Mouse (Mus musculus) heart, adult 8-10 months (tissue): ENCODE data around the gene Sgk1. TPM values are rescaled to one million over a fixed set of nuclear protein-coding genes. Genes with fewer than 3 reads are reported as not detected.

Experiments
- DNase-seq: peaks from one replicate; pipeline ENCODE4 v3.0.0; 2022; ENCODE audit warnings: low spot score
- total RNA-seq, 4 experiments: library from RNA; stranded (reverse); gene quantifications; 2 replicates each; pipeline ENCODE4 v1.2.4; 2022

Sgk1 gene
- total RNA-seq, 4 experiments from 2014 or later, result 29.3 to 60.0 (median 43.0) TPM

DNA sequence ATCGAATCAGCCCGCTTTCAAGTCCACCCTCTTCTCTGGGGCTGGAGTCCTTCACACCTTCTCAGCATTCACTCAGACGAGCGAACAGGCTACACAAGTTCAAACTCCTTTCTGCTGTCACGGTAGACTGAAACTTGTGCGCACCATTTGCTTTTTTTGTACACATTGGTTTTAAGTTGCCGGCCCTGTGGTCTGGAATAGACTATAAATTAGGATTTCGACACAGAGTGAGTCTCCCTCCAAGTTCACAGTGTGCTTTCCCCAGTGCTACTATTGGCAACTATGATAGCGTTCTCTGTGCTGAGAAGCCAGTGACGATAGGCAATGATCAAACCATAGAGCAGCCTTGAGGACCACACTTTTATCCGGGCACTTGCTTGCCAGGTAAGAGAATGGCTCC is 91.7 kb downstream of the Sgk1 start:
- no peak for DNase-seq

DNA sequence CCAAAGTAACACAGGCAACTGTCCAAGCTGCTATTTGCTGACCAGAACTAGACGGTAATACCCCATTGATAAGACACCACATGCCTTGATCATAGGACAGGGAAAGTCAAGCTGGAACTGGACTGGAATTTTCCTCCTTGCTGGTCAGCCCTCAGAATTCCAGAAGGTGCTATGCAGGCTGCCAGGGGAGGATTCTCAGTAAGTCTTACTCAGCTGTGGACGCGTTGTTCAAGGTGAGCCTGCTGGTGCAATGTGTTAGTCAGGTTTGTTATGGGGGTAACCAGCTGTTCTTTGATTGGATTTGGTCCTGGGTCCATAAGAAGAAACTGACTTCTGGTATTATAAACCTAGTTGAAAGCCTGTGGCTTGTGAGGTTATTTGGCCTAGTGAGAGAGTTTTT is 92.8 kb downstream of the Sgk1 start:
- DNase-seq, result no peak

DNA sequence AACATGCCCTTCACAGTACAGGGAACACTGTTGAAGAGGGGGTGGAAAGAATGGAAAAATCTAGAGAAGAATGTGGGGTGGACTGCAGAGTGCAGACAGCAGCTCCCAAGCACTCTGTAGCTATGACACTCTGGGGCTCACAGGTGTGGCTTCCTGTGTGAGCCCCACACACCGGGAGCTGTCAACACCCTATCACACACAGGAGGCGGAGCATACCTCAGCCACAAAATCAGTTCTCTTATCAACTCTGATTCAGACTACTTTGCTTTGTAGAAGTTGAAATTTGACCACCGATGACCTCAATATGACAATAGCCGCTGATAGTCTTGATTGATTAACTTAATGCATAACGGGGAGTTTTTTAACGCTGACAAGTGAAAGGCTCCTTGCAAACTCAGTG is 93.4 kb downstream of the Sgk1 start:
- DNase-seq, result no peak

DNA sequence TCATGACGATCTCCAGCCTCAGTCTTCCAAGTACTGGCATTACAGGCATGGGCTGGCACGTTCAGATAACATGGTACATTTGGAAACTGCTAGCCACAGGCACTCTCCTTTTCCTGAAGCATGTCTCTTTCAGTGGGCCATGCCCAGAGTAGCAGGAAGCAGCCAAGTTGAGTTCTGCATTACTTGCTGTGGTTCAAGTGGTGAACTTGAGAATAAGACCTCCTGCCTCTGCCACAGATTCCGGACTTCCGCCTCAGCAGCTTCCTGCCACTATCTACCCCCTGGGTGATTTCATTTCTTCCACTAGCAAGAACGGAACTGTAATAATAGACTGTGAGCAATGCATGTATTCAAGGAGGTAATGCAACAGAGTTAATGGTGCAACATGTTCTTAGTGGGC is 94.3 kb downstream of the Sgk1 start:
- DNase-seq, result no peak

DNA sequence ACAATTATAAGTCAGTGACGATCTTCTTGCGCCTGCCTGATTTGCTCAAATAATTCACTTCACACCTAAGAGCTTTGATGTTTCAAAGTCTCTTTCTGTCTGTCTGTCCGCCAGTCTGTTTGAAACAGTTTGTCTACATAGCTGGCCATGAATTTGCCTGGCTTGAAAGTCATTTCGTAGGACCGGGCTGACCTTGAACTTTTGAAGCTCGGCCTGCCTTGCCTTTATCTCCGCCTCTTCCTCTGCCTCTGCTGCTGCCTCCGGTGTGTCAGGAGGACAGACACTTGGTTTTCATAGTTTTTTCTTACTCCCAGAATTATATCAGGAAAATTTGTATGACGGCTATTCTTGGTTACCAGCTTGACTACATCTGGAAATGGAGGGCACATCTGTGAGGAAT is 96.4 kb downstream of the Sgk1 start:
- no peak for DNase-seq

DNA sequence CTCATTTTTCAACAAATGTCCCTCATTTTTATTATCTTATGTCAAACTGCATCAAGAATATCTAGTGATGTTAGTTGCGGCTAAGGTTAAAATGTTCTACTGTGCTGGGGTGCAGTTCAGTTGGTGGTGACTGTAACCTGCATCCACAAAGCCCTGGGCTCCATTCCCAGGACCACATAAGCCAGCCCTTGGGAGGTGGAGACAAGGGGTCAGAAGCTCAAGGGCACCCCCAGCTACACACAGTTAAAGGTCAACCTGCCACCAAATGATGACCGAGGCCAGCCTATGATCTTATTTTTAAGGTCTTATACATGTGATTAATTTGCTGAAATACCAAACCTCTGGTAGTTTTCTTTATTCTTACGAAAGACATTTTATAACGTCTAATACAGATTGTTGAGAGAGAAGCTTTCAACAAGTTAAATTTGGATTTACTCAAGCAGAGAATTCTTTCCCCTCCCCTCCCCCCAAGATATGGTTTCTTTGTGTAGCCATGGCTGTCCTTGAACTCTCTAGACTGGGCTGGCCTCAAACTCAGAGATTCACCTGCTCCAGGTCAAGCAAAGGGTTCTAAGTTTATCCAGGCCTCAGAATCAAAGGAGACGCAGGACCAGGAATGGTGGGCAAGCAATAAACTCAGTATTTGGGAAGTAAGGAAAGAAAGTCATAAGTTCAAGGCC is 97.4 kb downstream of the Sgk1 start:
- DNase-seq, result no peak

DNA sequence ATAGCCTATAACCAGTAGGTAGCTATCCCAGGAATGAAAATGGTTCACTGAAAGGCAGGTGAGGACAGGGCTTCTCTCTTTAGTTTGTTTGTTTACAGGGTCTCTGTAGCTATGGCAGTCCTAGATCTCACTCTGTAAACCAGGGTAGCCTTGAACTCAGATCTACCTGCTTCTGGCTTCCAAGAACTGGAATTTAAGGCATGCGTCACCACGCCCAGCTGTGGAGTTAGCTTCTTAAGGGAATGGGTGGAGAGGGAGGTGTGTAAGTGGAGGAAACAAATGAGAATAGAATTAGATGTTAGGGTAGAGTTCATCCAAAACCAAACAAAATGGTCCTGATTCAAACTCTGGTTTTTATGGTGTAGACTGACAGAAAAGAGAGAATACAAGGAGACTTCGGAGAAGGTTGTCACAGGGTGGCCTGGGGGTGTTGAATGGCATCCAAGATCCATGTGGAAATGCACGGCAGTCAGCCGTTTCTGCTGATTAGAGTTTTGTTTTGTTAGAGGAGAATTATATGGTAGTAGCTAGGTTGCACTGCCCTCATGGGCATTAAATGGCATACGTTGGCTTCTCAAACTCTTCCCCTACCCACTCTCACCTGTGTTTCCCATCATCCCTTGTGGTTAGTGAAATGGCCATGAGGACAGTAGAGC is 98.9 kb downstream of the Sgk1 start:
- no peak for DNase-seq

DNA sequence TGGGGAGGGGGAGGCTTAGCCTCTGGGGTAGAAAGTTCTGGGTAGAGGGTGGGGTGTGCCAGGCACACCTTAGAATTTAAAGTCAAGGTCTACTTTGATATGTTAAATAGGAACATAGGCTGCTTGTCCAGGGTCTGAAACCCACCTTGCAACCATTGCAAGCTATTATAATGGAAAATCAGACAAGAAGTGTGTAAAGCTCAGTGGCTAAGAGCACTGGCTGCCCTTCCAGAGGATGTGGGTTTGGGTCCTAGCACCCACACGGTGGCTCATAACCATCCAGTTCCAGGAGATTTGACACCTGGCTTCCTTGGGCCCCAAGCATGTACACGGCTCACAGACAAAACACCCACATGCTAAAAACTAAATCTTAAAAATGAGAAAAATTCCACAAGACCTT is 100.3 kb downstream of the Sgk1 start:
- DNase-seq, result no peak

DNA sequence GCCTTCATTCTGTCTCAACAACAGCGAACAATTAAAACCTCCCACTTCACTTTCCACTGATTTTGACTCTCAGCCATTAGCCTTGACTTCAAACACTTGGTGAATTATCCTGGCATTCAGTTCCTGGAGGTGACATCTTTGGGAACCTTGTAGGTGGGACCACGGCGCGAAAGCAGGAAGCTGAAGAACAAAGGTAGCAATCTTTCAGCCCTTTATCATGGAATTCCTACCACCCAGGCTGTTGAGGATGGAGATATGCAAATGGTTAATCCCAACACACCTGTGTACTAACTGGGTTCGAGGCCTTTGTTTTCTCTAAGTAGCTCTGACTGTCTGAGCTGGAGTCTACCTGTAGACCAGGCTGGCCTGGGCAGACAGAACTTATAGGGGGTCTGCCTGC is 106.5 kb downstream of the Sgk1 start:
- DNase-seq, result no peak

DNA sequence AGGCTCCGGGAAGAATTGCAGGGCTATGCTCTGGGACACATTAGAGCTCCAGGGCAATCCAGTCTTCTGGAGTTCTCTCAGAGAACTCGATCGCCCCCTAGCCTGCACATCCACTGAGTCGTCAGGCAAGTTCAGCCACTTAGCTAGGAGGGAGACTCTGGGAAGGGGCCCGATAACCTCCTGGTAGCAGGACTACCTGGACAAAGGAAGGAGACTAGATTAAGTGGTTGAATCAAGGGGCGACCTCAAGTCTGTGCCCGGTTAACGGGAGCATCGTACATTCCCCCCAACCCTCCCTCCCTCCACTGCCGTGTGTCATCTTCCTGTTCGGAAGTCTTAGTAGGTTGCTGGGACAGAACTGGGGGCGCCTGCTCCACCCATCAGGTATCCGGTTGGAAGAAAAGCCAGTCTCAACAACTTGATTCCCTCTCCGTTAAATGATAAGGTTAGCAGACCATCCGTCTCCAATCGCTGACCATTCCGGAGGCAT is 109.4 kb downstream of the Sgk1 start:
- DNase-seq, result peak; percentile 90

DNA sequence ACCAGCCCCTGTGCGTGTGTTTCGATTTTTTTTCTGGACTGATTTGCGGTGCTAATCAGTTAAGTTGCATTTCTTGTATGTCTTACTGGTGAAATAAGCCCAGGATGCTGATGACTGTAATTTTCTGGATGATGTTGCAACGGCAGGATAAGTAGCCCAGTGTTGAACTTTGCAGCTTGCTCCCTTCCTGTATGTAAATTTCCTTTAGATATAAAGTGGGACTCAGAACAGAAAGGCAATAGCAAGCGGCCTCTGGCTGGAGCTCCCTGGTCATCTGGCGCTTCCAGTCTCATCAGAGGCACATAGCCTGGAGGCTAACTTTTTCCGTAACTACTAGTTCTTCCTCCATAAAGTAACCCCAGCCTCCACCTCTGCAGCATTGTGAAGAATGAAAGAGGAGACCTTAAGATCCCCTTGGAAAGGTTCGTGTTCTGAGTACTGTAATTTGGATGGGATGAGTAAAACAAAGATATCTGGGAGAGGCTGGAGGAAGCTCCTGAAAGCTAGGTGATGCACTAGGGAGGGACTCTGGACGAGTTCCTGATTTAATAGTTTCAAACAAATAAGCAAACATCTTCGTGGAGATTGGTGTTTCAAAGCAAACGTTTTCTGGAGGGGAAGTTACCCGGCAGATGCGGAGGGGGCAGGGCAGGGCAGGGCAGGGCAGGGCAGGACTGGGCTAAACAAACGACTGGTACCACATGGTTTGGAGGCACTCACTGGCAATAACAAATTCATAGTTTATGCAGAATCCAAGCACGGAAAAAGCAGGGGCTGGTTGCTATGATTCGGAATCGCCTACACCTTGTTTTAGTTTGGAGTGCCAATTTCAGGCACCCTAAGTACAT is 110.2 kb downstream of the Sgk1 start:
- peak; percentile 54 for DNase-seq

DNA sequence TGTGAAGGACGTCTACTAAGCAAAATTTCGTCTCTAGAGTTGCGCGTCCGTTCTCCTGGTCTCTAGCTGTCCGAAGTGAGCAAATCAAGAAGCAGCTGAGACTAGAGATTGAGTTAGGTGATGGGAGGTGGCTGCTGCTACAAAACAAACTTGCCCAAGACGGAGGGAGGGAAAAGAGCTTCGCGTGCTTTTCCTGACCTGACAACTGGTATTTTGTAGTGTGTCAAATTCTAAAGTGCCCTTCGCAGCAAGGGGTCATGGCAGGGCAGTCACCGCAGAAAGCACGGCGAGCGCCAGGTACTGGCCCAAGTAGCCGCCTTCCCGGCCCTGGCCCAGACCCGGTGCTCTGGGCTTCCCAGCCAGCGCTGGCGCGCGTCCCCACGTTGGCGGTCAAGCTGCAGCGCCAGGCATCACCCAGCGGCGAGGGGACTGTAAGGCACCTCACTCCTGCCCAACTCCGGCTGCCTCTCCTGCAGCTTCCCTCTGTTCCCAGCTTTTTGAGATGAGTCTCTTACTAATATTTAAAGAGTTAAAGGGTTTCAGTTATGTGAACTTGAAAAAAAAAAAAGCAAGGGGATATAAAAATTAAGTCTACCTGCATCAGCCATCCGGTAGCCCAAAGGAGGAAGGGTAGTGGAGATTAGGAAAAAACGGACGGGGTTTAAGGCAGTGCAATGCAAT is 111.0 kb downstream of the Sgk1 start:
- DNase-seq, result peak; percentile 74

DNA sequence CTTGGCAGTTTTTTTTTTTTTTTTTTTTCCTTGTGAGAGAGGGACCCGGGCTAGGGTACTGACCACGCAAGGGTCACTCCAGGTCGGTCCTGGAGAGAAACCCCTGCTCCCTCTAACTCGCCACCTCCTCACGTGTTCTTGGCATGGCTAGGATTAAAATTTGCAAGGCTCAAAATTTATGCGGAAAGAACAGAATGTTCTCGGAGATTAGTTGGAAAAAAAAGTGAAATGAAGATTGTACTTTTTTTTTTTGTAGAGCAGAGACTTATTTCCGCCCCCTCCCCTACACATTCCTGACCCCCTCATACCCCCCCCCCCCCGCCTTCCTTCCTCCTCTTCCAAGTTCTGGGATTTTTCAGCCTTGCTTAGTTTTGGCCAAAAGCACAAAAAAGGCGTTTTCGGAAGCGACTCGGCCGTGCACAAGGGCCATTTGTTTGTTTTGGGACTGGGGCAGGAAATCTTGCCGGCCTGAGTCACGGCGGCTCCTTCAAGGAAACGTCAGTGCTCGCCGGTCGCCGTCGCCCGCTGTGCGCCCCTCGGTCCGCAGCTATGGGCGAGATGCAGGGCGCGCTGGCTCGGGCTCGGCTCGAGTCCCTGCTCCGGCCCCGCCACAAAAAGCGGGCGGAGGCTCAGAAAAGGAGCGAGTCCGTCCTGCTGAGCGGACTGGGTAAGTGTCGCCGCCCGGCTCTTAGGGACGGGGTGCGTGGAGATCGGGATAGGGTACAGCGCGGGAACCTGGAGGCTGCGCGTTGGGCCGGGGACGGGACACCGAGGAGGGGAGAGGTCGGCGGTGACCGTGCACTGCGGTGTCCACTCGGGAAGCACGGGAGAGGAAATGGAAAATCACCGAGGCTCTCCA is 111.8 kb downstream of the Sgk1 start:
- DNase-seq, result peak; percentile 86

DNA sequence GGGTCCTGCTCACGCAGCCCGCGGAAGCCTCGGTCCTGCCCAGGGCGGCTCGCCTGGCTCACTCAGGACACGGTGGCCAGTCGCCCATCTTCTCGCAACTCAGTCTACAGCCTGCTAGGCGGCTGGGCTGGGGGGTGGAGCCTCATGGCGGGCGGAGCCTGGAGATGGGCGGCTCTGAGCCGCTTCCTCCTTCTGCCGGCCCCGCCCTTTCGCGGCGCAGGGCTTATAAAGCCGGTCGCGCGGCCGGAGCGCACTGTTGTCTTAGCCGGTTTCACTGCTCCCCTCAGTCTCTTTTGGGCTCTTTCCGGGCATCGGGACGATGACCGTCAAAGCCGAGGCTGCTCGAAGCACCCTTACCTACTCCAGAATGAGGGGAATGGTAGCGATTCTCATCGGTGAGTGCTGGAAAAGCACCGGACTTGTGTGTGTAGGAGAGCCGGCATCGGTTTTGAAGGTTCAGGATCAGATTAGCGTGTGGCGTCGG is 112.5 kb downstream of the Sgk1 start:
- peak; percentile 95 for DNase-seq

DNA sequence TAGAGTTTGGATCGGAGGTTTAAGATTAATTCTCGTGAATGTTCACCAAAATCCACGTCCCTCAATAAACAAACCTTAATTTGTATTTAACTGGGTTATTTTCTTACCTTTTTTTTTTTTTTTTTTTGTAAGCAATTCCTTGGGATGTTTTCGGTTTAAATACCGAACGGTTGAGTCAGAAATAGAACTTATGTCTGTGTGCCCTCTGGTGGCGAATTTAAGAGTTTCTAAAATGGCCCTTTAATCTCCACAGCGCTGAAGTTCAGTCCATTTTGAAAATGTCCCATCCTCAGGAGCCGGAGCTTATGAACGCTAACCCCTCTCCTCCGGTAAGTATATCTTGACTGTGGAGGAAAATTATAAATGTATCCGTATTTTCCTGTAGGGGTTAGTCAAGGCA is 113.2 kb downstream of the Sgk1 start:
- DNase-seq, result peak; percentile 78

DNA sequence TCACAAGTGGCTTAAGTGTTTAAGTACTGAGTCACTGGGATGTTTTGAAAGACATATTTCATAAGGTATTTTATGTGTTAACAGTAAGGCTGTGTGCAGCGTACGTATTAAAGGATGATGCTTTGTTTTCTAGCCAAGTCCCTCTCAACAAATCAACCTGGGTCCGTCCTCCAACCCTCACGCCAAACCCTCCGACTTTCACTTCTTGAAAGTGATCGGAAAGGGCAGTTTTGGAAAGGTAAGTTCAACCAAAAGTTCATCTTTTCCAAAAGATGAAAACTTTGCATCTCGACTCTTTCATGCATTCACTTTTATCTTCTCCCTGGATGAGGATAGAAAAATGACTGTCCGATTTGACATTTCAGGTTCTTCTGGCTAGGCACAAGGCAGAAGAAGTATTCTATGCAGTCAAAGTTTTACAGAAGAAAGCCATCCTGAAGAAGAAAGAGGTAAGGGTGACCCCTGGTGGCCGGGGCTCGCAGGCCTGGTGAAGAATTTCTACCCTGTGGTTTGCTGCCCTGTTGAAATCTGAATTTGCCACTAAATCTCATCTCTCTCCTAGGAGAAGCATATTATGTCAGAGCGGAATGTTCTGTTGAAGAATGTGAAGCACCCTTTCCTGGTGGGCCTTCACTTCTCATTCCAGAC is 113.8 kb downstream of the Sgk1 start:
- DNase-seq, result peak; percentile 83

DNA sequence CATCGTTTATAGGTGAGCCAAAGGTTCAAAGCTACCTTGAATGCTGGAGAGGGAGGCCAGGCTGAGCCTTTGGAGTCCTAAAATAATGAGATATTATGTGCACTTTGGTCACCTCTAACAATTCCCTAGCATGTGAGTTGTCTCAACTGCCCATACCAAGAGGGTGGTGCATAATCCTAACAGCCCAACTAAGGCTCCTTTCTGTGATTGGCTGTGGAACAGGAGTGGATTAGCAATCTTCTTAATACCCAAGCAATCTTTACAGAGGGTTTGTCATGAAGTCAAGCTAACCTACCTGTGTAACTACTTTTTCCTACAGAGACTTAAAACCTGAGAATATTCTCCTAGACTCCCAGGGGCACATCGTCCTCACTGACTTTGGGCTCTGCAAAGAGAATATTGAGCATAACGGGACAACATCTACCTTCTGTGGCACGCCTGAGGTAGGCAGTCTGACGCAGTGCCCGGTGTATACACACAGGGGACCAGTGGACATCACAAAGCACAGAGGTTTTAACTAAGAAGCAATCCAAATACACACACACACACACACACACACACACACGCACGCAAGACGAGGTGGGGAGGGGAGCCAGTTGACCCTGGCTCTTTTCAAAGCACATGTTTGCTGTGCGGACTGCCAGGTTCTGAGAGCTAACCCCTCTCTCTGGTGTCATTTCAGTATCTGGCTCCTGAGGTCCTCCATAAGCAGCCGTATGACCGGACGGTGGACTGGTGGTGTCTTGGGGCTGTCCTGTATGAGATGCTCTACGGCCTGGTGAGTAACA is 114.9 kb downstream of the Sgk1 start:
- no peak for DNase-seq

DNA sequence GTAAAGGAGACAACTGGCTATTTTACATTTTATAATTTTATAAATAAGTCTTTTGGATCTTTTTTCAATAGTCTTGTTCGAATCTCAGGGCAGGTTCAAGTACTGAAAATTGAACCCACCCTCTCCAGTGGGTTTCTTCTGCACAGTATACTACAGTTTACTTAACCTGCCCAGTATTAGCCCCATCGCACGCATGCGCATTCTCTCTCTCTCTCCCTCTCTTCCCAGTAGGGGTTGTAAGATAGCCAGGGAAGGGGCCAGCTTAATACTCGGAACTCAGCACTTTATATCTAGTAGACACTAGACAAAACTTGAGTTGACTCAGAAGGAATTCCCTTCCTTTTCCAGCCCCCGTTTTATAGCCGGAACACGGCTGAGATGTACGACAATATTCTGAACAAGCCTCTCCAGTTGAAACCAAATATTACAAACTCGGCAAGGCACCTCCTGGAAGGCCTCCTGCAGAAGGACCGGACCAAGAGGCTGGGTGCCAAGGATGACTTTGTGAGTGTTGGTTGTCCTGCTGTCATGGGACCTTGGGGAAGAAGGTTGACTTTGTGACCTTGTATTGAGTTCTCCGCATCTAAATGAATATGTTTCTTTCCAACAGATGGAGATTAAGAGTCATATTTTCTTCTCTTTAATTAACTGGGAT is 115.7 kb downstream of the Sgk1 start:
- DNase-seq, result no peak
